Mouse (Mus musculus): Measurements from ENCODE around the gene Rab30. TPM values are rescaled to one million over a fixed set of nuclear protein-coding genes. Genes with fewer than 3 reads are reported as not detected.

The Rab30 gene
- polyA plus RNA-seq, 1 experiment from 2014 or later: 13.3 TPM

- no peaks in the 10 kb centered on the region for H3K27me3 ChIP-seq (ENCODE audit: control insufficient read depth, insufficient read depth, low read length)
- H3K9me3 ChIP-seq (ENCODE audit: control insufficient read depth, low read length): no peaks in the 10 kb centered on the region
- H3K36me3 ChIP-seq (ENCODE audit: control insufficient read depth, insufficient read depth, low read length): no peaks in the 10 kb centered on the region
- H3K9ac ChIP-seq (ENCODE audit: low read length): no peak overlapping the region
- H3K4me1 ChIP-seq (replicated peaks; ENCODE audit: control insufficient read depth, insufficient read depth): peaks cover 4% of the 10 kb centered on the region; the same call in 1 of the 2 replicates
- WGBS: 76% methylated on average over 7 of the region's 7 CpGs
- no peak for ATAC-seq (ENCODE audit: low FRiP score, low TSS enrichment)
- no peak for DNase-seq (ENCODE audit: low spot score)
- no peak overlapping the region for H3K4me2 ChIP-seq (replicated peaks; ENCODE audit: low read depth)
- no peak overlapping the region for H3K27ac ChIP-seq (replicated peaks)
- no peak overlapping the region for H3K4me3 ChIP-seq (ENCODE audit: low read depth, low read length)
- TF ChIP-seq CTCF (IDR thresholded peaks at IDR 0.05; ENCODE audit: low read depth): no peak
- no peak for TF ChIP-seq EP300 (optimal IDR thresholded peaks at IDR 0.05)
These were observed 137.3 kb downstream of the Rab30 start for GRCm38 (mm10) chr7:92878575-92879285.

DNA sequence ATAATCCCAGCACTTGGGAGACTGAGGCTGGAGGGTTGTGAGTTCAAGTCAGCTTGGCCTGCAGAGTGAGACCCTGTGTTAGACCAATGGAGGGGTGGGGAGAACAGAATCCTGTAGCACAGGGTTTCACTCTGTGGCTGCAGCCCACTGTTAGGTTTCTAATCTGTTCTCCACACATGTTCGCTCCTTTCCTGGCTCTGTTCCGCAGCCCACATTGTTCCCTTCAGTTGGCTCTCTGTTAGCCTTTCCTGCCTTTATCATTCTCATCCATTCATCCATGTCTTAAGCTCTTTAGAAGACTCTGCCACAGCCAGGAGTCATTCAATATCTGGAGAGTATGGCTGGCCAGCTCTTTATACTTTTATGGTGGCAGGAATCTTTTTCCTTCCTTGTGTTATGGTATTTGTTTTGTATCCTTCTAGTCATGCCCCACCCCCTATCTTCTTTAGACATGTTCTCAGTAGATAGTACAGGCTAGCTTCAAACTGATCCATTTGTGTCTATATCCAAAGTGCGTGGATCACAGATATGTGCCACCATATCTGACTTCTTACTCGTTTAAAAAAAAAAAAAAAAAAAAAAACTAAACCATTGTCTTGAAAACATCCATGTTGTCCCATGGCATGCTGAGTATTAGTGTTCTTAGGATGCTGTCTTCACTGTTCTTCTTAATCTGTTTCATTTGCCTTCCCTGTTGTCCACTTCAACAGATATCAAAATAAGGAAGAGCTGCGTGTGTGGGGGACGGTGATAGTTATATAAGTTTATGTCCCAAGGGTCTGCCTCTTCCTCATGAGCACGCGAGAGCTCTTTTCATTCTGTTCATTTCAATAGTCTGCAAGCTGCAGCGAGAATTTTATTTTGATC lies 142.7 kb downstream of the Rab30 start:
- Histone ChIP-seq H3K27ac (replicated peaks) (no peak overlapping the region), H3K36me3 (ENCODE audit: control insufficient read depth, insufficient read depth, low read length) (no peaks in the 10 kb centered on the region), H3K9me3 (ENCODE audit: control insufficient read depth, low read length) (no peaks in the 10 kb centered on the region), H3K9ac (ENCODE audit: low read length) (no peak overlapping the region), H3K4me2 (replicated peaks; ENCODE audit: low read depth) (no peak overlapping the region), H3K27me3 (ENCODE audit: control insufficient read depth, insufficient read depth, low read length) (no peaks in the 10 kb centered on the region), H3K4me3 (ENCODE audit: low read depth, low read length) (no peak overlapping the region), H3K4me1 (replicated peaks; ENCODE audit: control insufficient read depth, insufficient read depth) (no peaks in the 10 kb centered on the region)
- ATAC-seq (ENCODE audit: low FRiP score, low TSS enrichment) (no peak), DNase-seq (ENCODE audit: low spot score) (no peak)
- 84% methylated on average over 9 of the region's 9 CpGs for WGBS
- no peak for TF ChIP-seq CTCF (IDR thresholded peaks at IDR 0.05; ENCODE audit: low read depth)
- no peak for TF ChIP-seq EP300 (optimal IDR thresholded peaks at IDR 0.05)

DNA sequence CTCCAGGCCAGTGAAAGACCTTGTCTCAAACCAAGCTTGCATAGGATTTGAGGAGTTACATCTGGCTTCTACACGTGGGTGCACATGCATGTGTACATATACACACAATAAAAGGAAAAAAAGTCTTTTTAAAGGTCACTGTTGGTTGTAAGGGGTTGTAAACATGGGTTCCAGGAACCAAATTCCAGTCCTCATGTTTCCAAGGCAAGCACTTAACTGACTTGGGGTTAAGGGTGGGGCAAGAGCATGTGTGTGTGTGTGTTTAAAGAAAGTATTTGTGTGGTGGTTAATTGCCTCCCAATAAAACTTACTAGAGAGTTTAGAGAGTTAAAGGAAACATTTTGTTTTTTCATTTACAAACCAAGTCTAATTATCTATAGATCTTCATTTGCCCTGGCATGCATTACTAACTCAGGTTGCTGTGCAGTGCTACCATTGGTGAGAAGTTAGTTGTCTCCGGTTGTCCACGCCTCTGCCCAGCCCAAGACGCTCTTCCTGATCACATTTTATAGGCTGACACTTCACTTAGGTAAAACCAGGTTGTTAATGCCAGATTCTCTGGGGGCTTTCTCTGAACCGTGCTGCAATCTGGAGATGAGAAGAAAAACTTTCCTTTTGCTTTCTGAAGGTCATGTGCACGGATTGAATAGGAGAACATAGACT lies 143.7 kb downstream of the Rab30 start:
- no peaks in the 10 kb centered on the region for H3K9me3 ChIP-seq (ENCODE audit: control insufficient read depth, low read length)
- H3K4me3 ChIP-seq (ENCODE audit: low read depth, low read length): no peak overlapping the region
- H3K27ac ChIP-seq (replicated peaks): no peak overlapping the region
- TF ChIP-seq CTCF (IDR thresholded peaks at IDR 0.05; ENCODE audit: low read depth) (no peak), EP300 (optimal IDR thresholded peaks at IDR 0.05) (no peak)
- no peaks in the 10 kb centered on the region for H3K36me3 ChIP-seq (ENCODE audit: control insufficient read depth, insufficient read depth, low read length)
- ATAC-seq (ENCODE audit: low FRiP score, low TSS enrichment) (no peak), DNase-seq (ENCODE audit: low spot score) (no peak)
- 73% methylated on average over 6 of the region's 6 CpGs for WGBS
- no peak overlapping the region for H3K4me2 ChIP-seq (replicated peaks; ENCODE audit: low read depth)
- H3K9ac ChIP-seq (ENCODE audit: low read length): no peak overlapping the region
- H3K27me3 ChIP-seq (ENCODE audit: control insufficient read depth, insufficient read depth, low read length): no peaks in the 10 kb centered on the region
- H3K4me1 ChIP-seq (replicated peaks; ENCODE audit: control insufficient read depth, insufficient read depth): no peaks in the 10 kb centered on the region

- WGBS: 79% methylated on average over 7 of the region's 7 CpGs
- Histone ChIP-seq H3K27ac (replicated peaks) (no peak overlapping the region), H3K36me3 (ENCODE audit: control insufficient read depth, insufficient read depth, low read length) (no peaks in the 10 kb centered on the region), H3K9ac (ENCODE audit: low read length) (no peak overlapping the region), H3K27me3 (ENCODE audit: control insufficient read depth, insufficient read depth, low read length) (no peaks in the 10 kb centered on the region), H3K4me1 (replicated peaks; ENCODE audit: control insufficient read depth, insufficient read depth) (no peaks in the 10 kb centered on the region), H3K4me3 (ENCODE audit: low read depth, low read length) (no peak overlapping the region), H3K4me2 (replicated peaks; ENCODE audit: low read depth) (no peak overlapping the region), H3K9me3 (ENCODE audit: control insufficient read depth, low read length) (no peaks in the 10 kb centered on the region)
- no peak for TF ChIP-seq CTCF (IDR thresholded peaks at IDR 0.05; ENCODE audit: low read depth)
- TF ChIP-seq EP300 (optimal IDR thresholded peaks at IDR 0.05): no peak
- DNase-seq (ENCODE audit: low spot score) (no peak), ATAC-seq (ENCODE audit: low FRiP score, low TSS enrichment) (no peak)
These were observed 145.4 kb downstream of the Rab30 start for GRCm38 (mm10) chr7:92886801-92887200.

DNA sequence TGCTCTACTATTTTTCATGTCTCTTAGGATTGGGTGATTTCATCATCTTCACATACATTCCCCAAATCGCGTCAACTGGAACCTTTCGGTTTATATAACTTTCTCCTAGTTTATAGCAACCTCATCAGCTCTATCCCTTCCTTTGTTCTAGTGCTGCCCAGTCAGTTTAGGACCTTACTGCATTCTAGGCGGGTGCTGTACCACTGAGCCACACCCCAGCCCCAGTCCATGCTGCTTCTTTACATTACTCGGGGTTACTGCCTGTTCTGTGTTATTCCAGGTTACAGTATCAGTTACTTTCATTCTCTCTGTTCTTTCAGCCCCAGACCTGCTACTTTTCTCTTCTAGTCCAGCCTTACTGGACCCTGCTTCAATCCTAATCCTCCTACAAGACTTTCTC lies 145.8 kb downstream of the Rab30 start:
- 83% methylated on average over 5 of the region's 5 CpGs for WGBS
- H3K4me2 ChIP-seq (replicated peaks; ENCODE audit: low read depth): no peak overlapping the region
- H3K4me3 ChIP-seq (ENCODE audit: low read depth, low read length): no peak overlapping the region
- TF ChIP-seq EP300 (optimal IDR thresholded peaks at IDR 0.05): no peak
- no peak for TF ChIP-seq CTCF (IDR thresholded peaks at IDR 0.05; ENCODE audit: low read depth)
- no peaks in the 10 kb centered on the region for H3K27me3 ChIP-seq (ENCODE audit: control insufficient read depth, insufficient read depth, low read length)
- H3K27ac ChIP-seq (replicated peaks): no peak overlapping the region
- H3K4me1 ChIP-seq (replicated peaks; ENCODE audit: control insufficient read depth, insufficient read depth): no peaks in the 10 kb centered on the region
- ATAC-seq (ENCODE audit: low FRiP score, low TSS enrichment) (no peak), DNase-seq (ENCODE audit: low spot score) (no peak)
- no peak overlapping the region for H3K9ac ChIP-seq (ENCODE audit: low read length)
- no peaks in the 10 kb centered on the region for H3K36me3 ChIP-seq (ENCODE audit: control insufficient read depth, insufficient read depth, low read length)
- no peaks in the 10 kb centered on the region for H3K9me3 ChIP-seq (ENCODE audit: control insufficient read depth, low read length)
